Mouse (Mus musculus): ENCODE results near the gene Tyms.
"Not testable (repeated sequence)": the region's sequence is repeated elsewhere in the genome, so short reads cannot be mapped to it uniquely, and the experiment has no call there.

The Tyms gene

DNA sequence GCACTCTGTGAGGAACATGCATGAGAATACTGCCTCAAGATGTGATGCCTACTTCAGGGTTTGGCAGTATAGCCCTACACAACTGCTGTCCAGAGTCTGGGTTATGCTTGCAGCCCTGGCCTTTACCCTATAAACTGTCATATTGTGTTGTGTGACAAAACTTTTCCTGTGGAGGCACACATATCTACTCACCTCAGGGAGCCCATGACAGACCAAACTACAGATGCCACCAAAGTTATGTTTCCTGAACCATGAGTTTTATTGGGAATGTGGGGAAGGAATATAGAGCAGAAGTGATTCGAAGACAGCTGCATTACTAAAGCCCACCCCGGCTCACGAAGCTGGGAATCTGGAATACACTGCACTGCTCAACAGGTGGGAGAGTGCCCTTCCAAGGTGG is 29.9 kb upstream of the Tyms start:
- no peak for DNase-seq (ENCODE audit: low spot score)

DNA sequence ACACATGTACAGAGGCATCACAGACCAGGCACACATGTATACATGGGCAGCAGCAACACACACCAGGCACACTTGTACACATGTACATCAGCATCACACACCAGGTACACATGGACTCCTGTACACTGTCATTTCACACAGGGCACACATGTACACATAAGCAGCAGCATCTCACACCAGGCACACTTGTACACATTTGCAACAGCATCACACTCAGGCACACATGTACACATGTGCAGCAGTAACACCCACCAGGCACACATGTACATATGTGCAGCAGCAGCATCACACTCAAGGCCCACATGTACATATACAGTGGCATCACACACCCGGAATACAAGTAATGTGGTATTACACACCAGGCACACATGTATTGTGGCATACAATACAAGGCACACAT is 24.8 kb upstream of the Tyms start:
- no peak for DNase-seq (ENCODE audit: low spot score)

DNA sequence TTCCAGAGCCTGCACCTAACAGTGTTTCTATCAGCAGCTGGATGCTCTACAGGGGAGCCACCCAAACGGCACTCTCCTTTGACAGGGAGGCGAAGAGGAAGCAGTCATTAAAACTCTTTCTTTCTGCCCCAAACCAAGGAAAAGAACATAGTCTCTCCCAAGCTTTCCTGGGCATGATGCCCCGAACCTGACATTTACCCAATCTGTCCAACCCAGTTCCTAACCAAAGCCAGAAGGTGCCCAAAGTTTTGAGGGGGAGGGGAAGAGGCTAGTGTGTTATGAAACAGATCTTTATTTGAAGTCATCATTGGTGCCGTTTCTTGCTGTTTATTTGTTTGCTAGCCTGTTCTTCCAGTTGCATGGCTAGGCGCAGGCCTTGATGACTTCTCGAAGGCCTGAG is 22.3 kb upstream of the Tyms start:
- DNase-seq (ENCODE audit: low spot score), result no peak

DNA sequence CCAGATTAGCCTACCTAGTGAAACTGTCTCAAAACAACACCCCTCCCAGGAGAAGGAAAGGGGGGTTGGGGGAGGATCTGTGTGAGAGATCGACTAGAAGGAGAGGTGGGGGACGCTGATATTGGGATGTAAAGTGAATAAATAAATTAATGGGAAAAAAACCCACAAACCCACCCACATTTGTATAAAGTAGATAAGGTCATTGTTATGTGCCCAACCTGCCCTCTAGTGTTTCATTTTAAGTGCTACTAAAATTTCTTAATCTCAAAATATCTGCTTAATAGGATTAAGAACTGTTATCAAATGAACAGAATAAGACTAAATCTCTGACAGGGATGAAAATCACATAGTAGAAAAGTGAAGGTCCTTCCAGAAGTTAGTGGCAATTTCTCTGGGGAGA is 21.0 kb upstream of the Tyms start:
- DNase-seq (ENCODE audit: low spot score), result no peak

DNA sequence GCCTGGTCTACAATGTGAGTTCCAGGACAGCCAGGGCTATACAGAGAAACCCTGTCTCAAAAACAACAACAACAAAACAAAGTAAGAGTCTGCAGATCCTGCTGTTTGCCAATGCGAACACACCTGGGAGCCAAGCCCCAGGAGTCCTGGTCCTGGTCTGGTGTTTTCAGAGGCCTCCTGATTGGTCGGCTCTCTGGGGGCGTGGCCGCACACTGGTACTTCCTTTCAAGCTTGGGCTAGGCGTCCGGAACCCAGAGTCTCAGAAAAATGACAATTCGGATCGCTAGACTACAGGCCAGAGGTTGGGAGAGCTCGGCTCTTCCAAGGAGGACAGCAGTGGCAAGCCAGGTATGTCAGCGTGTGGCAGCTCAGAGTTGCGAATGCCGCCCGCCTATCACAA is 19.3 kb upstream of the Tyms start:
- DNase-seq (ENCODE audit: low spot score), result no peak

DNA sequence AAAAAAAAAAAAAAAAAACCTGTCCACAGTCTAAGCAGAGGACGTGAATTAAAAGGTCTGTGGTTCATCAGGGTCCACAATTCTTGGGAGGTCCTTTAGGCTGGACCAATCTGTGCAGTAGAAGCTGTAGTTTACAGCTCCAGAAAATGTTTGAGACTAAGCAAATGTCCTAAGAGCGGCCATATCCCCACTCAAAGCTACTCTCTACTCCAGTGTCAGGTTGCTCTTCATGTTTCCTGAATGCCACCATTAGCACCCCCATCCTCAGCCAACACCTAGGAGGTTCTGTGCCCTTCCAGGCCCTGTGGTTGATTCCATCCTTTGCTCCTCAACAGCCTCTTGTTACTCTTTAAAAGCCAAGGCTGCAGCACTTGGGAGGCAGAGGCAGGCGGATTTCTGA is 1.0 kb downstream of the Tyms start:
- no peak for DNase-seq (ENCODE audit: low spot score)

DNA sequence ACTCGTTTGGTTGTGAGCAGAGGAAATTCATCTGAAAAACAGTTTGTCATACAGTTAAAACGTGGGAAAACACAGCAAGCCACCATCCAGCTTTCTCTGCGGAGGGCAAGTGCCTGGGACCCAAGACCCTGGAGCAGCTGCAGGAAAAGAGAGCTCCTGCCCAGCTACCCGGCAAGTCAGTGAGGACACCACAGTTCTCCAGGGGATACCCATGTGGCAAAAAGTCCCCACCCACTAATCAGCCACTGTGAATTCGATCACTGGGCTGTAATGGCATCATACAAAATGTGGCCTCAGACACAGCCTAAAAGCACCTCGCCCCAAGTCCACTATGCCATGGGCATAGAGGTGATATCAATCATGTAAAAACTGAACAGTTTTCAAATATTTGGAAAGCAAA is 1.7 kb downstream of the Tyms start:
- no peak for DNase-seq (ENCODE audit: low spot score)

DNA sequence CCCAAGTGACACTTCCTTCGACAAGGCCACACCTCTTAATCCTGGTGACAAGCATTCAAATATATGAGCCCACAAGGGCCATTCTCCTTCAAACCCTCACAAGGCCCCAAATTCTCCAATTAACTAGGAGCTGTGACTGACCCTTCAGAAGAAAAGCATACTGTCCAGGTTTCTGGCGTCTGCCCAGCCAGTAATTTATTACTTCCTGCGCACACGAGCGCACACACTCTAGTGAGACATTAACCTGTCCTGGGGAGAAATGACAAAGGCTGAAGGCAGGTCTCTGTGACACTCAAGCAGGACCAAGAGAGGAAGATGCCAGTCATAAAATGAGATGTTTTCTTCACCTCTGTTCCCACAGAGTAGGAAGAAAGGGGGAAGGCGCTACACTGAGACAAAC is 5.7 kb downstream of the Tyms start:
- no peak for DNase-seq (ENCODE audit: low spot score)

DNA sequence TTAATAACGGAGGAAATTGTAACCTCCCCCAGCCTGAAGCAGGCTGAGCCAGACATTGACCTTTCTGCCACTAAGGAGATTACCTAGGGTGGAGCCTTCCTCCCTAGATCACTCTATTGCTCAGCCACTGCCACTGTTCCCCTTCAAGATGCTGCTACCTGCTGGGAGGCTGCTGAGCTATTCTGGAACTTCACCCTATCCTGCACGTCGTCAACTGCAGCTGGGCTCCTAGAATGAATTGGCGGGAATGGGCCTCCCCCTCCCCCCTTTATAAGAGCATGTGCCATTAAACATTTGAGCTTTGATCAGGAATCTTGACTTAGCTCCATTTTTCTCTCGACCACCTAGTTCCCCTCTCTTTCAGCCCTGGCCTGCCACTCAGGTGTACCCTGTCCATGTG is 13.8 kb downstream of the Tyms start:
- DNase-seq (ENCODE audit: low spot score), result not testable (repeated sequence)

DNA sequence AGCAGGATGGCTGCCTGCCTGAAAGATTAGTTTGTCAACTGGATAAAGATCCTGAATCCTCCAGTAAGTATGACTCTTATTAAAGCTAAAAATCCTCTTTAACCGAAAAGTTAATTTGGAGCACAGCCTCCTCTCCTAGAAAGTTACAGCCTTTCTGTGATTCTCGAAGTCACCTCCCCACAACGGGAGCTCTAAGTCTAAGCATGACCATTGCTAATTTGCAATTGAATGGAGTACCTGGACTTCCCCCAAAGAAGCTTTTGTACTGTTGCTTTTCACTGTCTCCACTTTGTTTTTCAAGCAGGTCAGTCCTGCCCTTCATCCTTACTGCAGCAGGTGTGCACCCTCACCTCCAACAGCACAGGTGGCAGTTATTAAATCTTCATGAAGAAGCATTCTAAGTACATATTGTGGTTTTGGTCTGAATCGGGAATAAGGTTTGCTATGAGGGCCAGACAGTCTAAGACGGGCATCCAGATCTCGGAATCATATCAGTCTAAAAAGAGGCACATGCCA is 15.1 kb downstream of the Tyms start:
- DNase-seq (ENCODE audit: low spot score), result no peak

DNA sequence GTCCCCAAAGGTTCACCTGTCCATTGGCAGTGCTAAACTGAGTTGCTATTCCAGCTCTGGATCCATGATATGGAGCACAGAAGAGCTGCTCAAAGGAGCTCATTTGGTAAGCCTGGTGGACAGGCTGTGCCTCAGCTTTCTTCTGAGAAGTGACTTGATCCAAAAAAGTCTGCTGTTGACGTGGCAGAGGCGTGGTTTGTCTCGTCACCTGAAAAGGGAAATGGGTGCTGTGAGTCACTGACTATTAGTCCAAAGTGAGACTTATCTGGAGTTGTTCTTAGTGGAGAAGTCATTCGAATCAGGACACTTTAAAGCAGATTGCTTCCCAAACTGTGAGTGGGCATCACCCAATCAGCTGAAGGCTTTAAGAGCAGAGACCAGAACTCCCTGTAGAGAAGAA is 33.6 kb downstream of the Tyms start:
- not testable (repeated sequence) for DNase-seq (ENCODE audit: low spot score)

DNA sequence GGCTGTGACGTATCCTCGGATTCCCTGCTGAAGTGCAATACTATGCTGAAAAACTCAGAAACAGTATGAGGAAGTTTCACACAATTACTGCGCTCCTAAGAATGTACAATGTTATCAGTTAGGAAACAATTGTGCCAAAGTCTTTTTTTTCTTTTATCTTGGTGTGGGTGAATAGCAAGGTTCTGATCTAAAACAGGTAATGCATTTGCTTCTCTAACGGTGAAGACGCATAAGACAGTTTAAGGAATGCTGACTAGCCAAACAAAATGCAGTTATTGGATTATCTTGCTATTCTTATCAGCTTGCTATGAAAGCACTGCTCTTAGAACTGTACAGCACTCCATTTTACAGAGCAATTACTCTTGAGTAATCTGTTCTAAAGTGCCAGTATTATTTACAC is 34.1 kb downstream of the Tyms start:
- DNase-seq (ENCODE audit: low spot score), result not testable (repeated sequence)

DNA sequence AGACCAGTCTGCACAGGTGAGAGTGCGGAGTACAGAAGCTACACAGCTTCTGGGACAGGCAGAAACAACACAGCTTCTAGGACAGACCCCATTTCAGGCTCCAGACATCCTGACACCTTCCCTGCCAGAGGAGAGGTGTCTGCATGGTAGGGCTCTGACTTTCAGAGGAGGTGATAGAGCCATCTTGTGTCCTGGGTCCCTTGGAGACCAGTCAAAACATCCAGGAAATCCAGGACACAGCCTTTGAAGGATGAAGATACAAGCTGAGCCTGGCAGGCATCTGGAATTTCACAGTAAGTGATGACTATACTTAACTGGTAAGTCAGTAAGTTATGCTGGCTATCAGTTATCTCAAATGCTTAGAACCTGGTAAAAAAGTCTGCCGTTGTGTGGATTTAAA is 36.3 kb downstream of the Tyms start:
- DNase-seq (ENCODE audit: low spot score), result not testable (repeated sequence)

DNA sequence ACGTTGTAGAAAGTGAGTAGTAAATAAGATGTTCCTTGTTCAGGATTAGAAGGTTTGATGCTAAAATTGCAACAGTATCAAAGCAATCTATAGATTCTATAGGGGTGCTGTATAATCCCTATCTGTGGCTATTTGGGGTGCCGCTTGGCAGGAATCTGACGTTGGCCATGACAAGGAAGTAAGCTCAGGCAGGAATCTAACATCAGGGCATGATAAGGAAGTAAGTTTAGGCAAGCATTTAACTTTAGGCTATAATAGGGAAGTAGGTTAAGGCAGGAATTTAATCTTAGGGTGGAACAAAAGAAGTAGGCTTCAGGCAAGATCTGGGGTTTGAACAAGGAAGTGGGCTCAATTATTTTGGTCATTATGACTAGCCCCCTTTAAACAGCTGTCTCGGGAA is 37.6 kb downstream of the Tyms start:
- not testable (repeated sequence) for DNase-seq (ENCODE audit: low spot score)

DNA sequence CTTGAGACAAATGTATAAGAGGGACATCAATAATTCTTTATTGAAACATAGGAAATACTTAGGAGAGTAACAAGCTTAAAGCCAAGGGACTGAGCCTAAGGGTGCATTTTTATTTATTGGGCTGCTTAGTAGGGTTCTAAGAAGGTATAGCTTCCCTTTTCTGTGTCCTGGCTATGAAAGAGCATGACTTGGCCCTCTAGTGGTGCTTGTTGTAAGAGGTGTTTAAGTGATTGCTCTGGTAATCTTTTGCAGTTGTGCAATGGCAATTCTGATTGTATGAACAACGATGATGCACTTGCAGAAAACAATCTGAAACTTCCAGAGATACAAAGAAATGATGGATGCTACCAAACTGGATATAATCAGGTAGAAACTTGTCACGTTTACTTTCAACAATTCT is 58.8 kb downstream of the Tyms start:
- DNase-seq (ENCODE audit: low spot score), result no peak

DNA sequence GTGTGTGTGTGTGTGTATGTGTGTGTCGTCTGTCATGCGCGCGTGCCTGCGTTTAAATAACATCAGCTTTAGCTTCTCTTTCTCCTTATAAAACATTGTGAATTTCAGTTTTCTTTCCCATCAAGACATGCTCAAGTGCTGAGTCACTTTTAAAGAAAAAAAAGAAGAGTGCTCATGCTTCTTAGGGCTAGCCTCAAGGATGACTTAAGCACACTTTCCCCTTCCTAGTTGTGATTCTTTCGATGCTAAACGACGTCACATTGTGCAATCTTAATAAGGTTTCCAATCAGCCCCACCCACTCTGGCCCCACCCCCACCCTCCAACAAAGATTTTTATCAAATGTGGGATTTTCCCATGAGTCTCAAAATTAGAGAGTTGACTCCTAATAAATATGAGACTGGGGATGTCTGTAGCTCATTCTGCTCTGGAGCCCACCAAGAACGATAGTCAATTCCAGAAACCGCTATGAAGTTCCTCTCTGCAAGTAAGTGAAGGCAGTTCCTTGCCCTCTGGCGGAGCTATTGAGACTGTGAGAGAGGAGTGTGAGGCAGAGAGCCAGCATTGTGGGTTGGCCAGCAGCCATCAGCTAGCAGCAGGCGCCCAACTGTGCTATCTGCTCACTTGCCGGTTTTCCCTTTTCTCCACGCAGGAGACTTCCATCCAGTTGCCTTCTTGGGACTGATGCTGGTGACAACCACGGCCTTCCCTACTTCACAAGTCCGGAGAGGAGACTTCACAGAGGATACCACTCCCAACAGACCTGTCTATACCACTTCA is 60.5 kb downstream of the Tyms start, which contains the start of gene Il6:
Gene Il6, plus strand, starts transcription at position 389 of the 778 bp plus-strand sequence.
- DNase-seq (ENCODE audit: low spot score), result peak; percentile 76

All from urinary bladder, postnatal 25 days (tissue).